ENCODE assay signal across 21 mouse cellular contexts in the genomic region with DNA sequence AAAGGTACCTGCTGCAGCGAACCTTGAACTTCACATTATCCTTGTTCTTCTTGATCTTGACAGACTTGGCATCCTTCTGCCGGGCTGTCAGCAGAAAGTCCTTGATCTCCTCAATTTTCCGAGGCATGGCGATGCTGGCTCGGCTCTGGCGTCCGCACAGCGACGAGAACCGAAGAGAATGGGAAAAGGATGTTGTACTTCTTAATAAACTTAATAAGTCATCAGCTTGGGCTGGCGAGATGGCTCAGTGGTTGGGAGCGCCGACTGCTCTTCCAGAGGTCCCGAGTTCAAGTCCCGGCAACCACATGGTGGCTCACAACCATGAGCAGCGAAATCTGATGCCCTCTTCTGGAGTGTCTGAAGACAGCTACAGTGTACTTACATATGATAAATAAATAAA. TPM values are rescaled to one million over a fixed set of nuclear protein-coding genes. Genes with fewer than 3 reads are reported as not detected.
"Had no signal": no experiment of that assay in that cellular context is flagged by ENCODE, and none has a peak within 500 bp of the region (broad histone marks: within the 10 kb centered on the region; RNA-seq: fewer than 3 reads in every experiment).

No protein-coding gene starts in this region.

RNA-seq across cellular contexts. Expression of gene Evx1, which starts 33.5 kb away (rescaled TPM):
- total RNA-seq: left cerebral cortex, postnatal 10 days; left cerebral cortex, postnatal 14 days; left cerebral cortex, postnatal 25 days; left cerebral cortex, postnatal 36 days; left cerebral cortex, postnatal 4 days; liver, adult 2 months; megakaryocyte progenitor cell, adult 5-6 weeks; megakaryocyte, adult 5-6 weeks; megakaryocyte-erythroid progenitor cell, adult 5-6 weeks; monocyte, adult 5-6 weeks had no signal
- polyA plus RNA-seq: liver, adult 2 months; liver, embryonic 13.5 days; liver, embryonic 14.5 days; liver, embryonic 15.5 days; liver, embryonic 16.5 days; liver, postnatal 0 days; lung, adult 2 months; lung, embryonic 14.5 days; lung, embryonic 16.5 days; lung, postnatal 0 days; macrophage; myocyte had no signal
